Mouse (Mus musculus) myocyte (in vitro differentiated cells): Measurements from ENCODE around the gene Lgals3bp.

Experiments used
- CEBPB ChIP-seq: IDR thresholded peaks from 2 replicates; pipeline ENCODE4 v1.6.1; 2011; ENCODE audit warnings: mild to moderate bottlenecking, moderate library complexity; ENCODE audit not compliant: poor library complexity, insufficient read depth, severe bottlenecking
- POLR2A ChIP-seq: IDR thresholded peaks from one replicate; pipeline ENCODE4 v1.6.1; 2011; ENCODE audit warnings: low read depth, mild to moderate bottlenecking, control low read depth, moderate library complexity; ENCODE audit not compliant: insufficient read length

DNA sequence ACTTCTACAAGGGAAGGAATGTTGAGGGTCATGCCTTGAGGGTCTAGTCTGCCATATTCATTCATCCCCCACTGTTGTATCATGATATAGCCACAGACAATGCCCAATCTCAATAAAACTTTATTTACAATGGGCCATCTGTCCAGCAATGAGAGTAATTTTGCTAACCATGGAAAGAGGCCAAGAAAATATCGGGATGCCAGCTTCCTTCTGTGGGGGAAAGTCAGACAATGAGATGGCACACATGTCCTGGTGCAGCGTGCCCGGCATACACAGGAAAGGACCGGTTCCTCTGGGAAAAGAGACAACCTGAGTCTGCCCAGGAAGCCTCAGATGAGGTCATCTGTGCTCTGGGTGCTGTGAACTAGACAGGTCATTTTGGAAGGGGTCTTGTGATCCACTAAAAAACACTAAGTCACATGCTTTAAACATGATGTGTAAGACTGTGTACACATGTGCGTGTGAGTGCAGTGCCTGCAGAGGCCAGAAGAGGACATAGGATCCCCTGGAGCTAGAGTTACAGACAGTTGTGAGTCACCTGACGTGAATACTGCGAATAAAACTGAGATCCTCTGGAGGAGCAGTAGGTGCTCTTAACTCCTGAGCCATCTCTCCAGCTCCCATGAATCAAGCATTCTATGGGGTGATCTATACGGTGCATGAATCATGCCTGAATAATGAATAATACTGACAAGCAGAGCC, 55.3 kb downstream of the Lgals3bp start:
- TF ChIP-seq POLR2A (no peak), CEBPB (no peak)
